Mouse (Mus musculus): ENCODE data around the gene Syna.

The Syna gene

GRCm38 (mm10) chr5:134531585-134531984 is 28.4 kb downstream of the Syna start:
- DNase-seq (ENCODE audit: low read depth, low spot score), result no peak

- no peak for DNase-seq (ENCODE audit: low read depth, low spot score)
These were observed 29.1 kb downstream of the Syna start for GRCm38 (mm10) chr5:134530830-134531229.

GRCm38 (mm10) chr5:134528488-134528887 is 31.5 kb downstream of the Syna start:
- DNase-seq (ENCODE audit: low read depth, low spot score), result peak; percentile 73

GRCm38 (mm10) chr5:134525971-134526711 is 33.8 kb downstream of the Syna start:
- peak; percentile 75 for DNase-seq (ENCODE audit: low read depth, low spot score)

GRCm38 (mm10) chr5:134523728-134524127 is 36.2 kb downstream of the Syna start:
- no peak for DNase-seq (ENCODE audit: low read depth, low spot score)

- DNase-seq (ENCODE audit: low read depth, low spot score), result peak; percentile 72
These were observed 37.4 kb downstream of the Syna start for GRCm38 (mm10) chr5:134522524-134522923.

GRCm38 (mm10) chr5:134521806-134522205 is 38.2 kb downstream of the Syna start:
- peak; percentile 86 for DNase-seq (ENCODE audit: low read depth, low spot score)

- no peak for DNase-seq (ENCODE audit: low read depth, low spot score)
These were observed 38.8 kb downstream of the Syna start for GRCm38 (mm10) chr5:134521131-134521530.

GRCm38 (mm10) chr5:134520120-134520519 is 39.9 kb downstream of the Syna start:
- DNase-seq (ENCODE audit: low read depth, low spot score), result no peak

GRCm38 (mm10) chr5:134519471-134519870 is 40.5 kb downstream of the Syna start:
- no peak for DNase-seq (ENCODE audit: low read depth, low spot score)

GRCm38 (mm10) chr5:134512086-134512485 is 47.9 kb downstream of the Syna start:
- DNase-seq (ENCODE audit: low read depth, low spot score), result no peak

GRCm38 (mm10) chr5:134510266-134510665 is 49.7 kb downstream of the Syna start:
- DNase-seq (ENCODE audit: low read depth, low spot score), result peak; percentile 51

GRCm38 (mm10) chr5:134508965-134509364 is 51.0 kb downstream of the Syna start:
- no peak for DNase-seq (ENCODE audit: low read depth, low spot score)
